Mouse (Mus musculus) gastrocnemius, adult 8-10 months (tissue): Measurements from ENCODE around the gene Mas1. TPM values are rescaled to one million over a fixed set of nuclear protein-coding genes. Genes with fewer than 3 reads are reported as not detected.
A peak's percentile ranks its signal among the peaks of the same experiment; 100 is the strongest.

Experiments used
- DNase-seq, 2 experiments: peaks; one replicate each; pipeline ENCODE4 v3.0.0; 2022; ENCODE audit warnings: low spot score in 2 of 2
- total RNA-seq, 4 experiments: library from RNA; stranded (reverse); gene quantifications; 2 replicates each; pipeline ENCODE4 v1.2.4; 2022

Mas1 gene
- total RNA-seq, 4 experiments from 2014 or later = 0.22 to 0.35 (median 0.28) TPM

GRCm38 (mm10) chr17:12872275-12873028 lies 4.5 kb upstream of the Mas1 start:
- no peak for DNase-seq

GRCm38 (mm10) chr17:12868640-12869039 lies 697 bp upstream of the Mas1 start:
- no peak for DNase-seq

- peak; percentile 37 to 43 for DNase-seq
These were observed 1.1 kb downstream of the Mas1 start for GRCm38 (mm10) chr17:12866853-12867252.

- DNase-seq = no peak
These were observed 2.5 kb downstream of the Mas1 start for GRCm38 (mm10) chr17:12865407-12865806.

GRCm38 (mm10) chr17:12864111-12864510 lies 3.8 kb downstream of the Mas1 start:
- DNase-seq = no peak

- DNase-seq = no peak
These were observed 8.9 kb downstream of the Mas1 start for GRCm38 (mm10) chr17:12859006-12859520.

GRCm38 (mm10) chr17:12858072-12858471 lies 9.9 kb downstream of the Mas1 start:
- no peak for DNase-seq

GRCm38 (mm10) chr17:12857395-12857794 lies 10.5 kb downstream of the Mas1 start:
- no peak for DNase-seq

- no peak for DNase-seq
These were observed 13.6 kb downstream of the Mas1 start for GRCm38 (mm10) chr17:12854386-12854785.

- DNase-seq = no peak
These were observed 14.1 kb downstream of the Mas1 start for GRCm38 (mm10) chr17:12853821-12854220.

GRCm38 (mm10) chr17:12851689-12852088 lies 16.3 kb downstream of the Mas1 start:
- no peak for DNase-seq

- DNase-seq = no peak
These were observed 18.1 kb downstream of the Mas1 start for GRCm38 (mm10) chr17:12849778-12850382.

GRCm38 (mm10) chr17:12847736-12848135 lies 20.2 kb downstream of the Mas1 start:
- DNase-seq = no peak

GRCm38 (mm10) chr17:12846474-12846873 lies 21.5 kb downstream of the Mas1 start:
- DNase-seq = no peak

- DNase-seq = no peak
These were observed 22.1 kb downstream of the Mas1 start for GRCm38 (mm10) chr17:12845862-12846261.

- DNase-seq = no peak
These were observed 23.4 kb downstream of the Mas1 start for GRCm38 (mm10) chr17:12844540-12844939.

- no peak for DNase-seq
These were observed 24.1 kb downstream of the Mas1 start for GRCm38 (mm10) chr17:12843826-12844225.

- no peak for DNase-seq
These were observed 28.3 kb downstream of the Mas1 start for GRCm38 (mm10) chr17:12839475-12840267.

GRCm38 (mm10) chr17:12835738-12836137 lies 32.2 kb downstream of the Mas1 start:
- DNase-seq = no peak

GRCm38 (mm10) chr17:12834826-12835225 lies 33.1 kb downstream of the Mas1 start:
- no peak for DNase-seq

- DNase-seq = no peak
These were observed 33.6 kb downstream of the Mas1 start for GRCm38 (mm10) chr17:12834317-12834716.

GRCm38 (mm10) chr17:12832657-12833056 lies 35.3 kb downstream of the Mas1 start:
- no peak for DNase-seq
